ENCODE assay signal across 8 mouse cellular contexts in genomic region chr9:21463766-21464564, GRCm38 (mm10). TPM values are rescaled to one million over a fixed set of nuclear protein-coding genes. Genes with fewer than 3 reads are reported as not detected.
DNase-seq lines count a peak whose midpoint lies in the region; ATAC-seq and TF ChIP-seq lines count a peak whose summit lies in the region.

No protein-coding gene starts in this region.

- 82% methylated on average over 3 of the region's 3 CpGs for WGBS in heart, embryonic 10.5 days
- WGBS in lung, postnatal 0 days = 69% methylated on average over 3 of the region's 3 CpGs
- WGBS in heart, postnatal 0 days = 59% methylated on average over 3 of the region's 3 CpGs
- WGBS in midbrain, embryonic 13.5 days = 93% methylated on average over 3 of the region's 3 CpGs

- no peak overlapping the region for H3K4me3 ChIP-seq in heart, embryonic 10.5 days
- no peak overlapping the region for H3K4me3 ChIP-seq in lung, postnatal 0 days (ENCODE audit: low read depth, low read length)
- H3K4me3 ChIP-seq in heart, postnatal 0 days (ENCODE audit: low read depth, low read length) = no peak overlapping the region
- no peak overlapping the region for H3K4me3 ChIP-seq in midbrain, embryonic 13.5 days (replicated peaks)

- peaks cover 28% of the 10 kb centered on the region for H3K4me1 ChIP-seq in heart, embryonic 10.5 days
- peaks cover 4% of the 10 kb centered on the region; the same call in 1 of the 2 replicates for H3K4me1 ChIP-seq in lung, postnatal 0 days (ENCODE audit: insufficient read depth, low read depth, low read length)
- H3K4me1 ChIP-seq in heart, postnatal 0 days (ENCODE audit: control insufficient read depth, insufficient read depth) = peaks cover 23% of the 10 kb centered on the region
- H3K4me1 ChIP-seq in midbrain, embryonic 13.5 days (replicated peaks) = no peaks in the 10 kb centered on the region

- TF ChIP-seq EP300 in lung, postnatal 0 days (IDR thresholded peaks at IDR 0.05) = no peak
- no peak for TF ChIP-seq EP300 in heart, postnatal 0 days (IDR thresholded peaks at IDR 0.05; ENCODE audit: low read depth)

- ATAC-seq in lung, postnatal 0 days = no peak
- no peak for ATAC-seq in heart, postnatal 0 days (ENCODE audit: insufficient read depth, low read depth)
- ATAC-seq in midbrain, embryonic 13.5 days = no peak

- peak overlapping the region; percentile 83 for H3K27ac ChIP-seq in heart, embryonic 10.5 days
- H3K27ac ChIP-seq in lung, postnatal 0 days (ENCODE audit: low read length) = peak overlapping the region; percentile 47; the same call in 1 of the 2 replicates
- peak overlapping the region; percentile 93 for H3K27ac ChIP-seq in heart, postnatal 0 days (ENCODE audit: low read depth)
- no peak overlapping the region for H3K27ac ChIP-seq in midbrain, embryonic 13.5 days

- no peaks in the 10 kb centered on the region for H3K9me3 ChIP-seq in heart, embryonic 10.5 days
- H3K9me3 ChIP-seq in lung, postnatal 0 days (ENCODE audit: low read length) = no peaks in the 10 kb centered on the region
- H3K9me3 ChIP-seq in heart, postnatal 0 days (replicated peaks; ENCODE audit: control insufficient read depth, low read length) = no peaks in the 10 kb centered on the region
- H3K9me3 ChIP-seq in midbrain, embryonic 13.5 days = no peaks in the 10 kb centered on the region

- H3K36me3 ChIP-seq in heart, embryonic 10.5 days = peaks cover 49% of the 10 kb centered on the region
- peaks cover 19% of the 10 kb centered on the region for H3K36me3 ChIP-seq in lung, postnatal 0 days (ENCODE audit: insufficient read depth, low read length)
- peaks cover 35% of the 10 kb centered on the region for H3K36me3 ChIP-seq in heart, postnatal 0 days (replicated peaks; ENCODE audit: control insufficient read depth, insufficient read depth, low read length)
- H3K36me3 ChIP-seq in midbrain, embryonic 13.5 days = peaks cover 51% of the 10 kb centered on the region

- H3K9ac ChIP-seq in lung, postnatal 0 days (replicated peaks; ENCODE audit: low read depth) = no peak overlapping the region
- no peak overlapping the region for H3K9ac ChIP-seq in heart, postnatal 0 days (replicated peaks; ENCODE audit: low read depth, low read length)
- no peak overlapping the region for H3K9ac ChIP-seq in midbrain, embryonic 13.5 days (replicated peaks)

- no peaks in the 10 kb centered on the region for H3K27me3 ChIP-seq in heart, embryonic 10.5 days (ENCODE audit: insufficient read depth, poor library complexity, severe bottlenecking)
- H3K27me3 ChIP-seq in lung, postnatal 0 days (replicated peaks; ENCODE audit: insufficient read depth, low read length) = no peaks in the 10 kb centered on the region
- H3K27me3 ChIP-seq in heart, postnatal 0 days (ENCODE audit: control insufficient read depth, insufficient read depth, low read length) = no peaks in the 10 kb centered on the region
- no peaks in the 10 kb centered on the region for H3K27me3 ChIP-seq in midbrain, embryonic 13.5 days

- intact Hi-C loops in heart, postnatal 36 days (cut with DNase I) = loop anchor here (2.0 kb wide), 1 partner anchor 35 kb away; no protein-coding TSS in a partner anchor

- no peak for TF ChIP-seq CTCF in lung, postnatal 0 days (IDR thresholded peaks at IDR 0.05)
- TF ChIP-seq CTCF in heart, postnatal 0 days (IDR thresholded peaks at IDR 0.05; ENCODE audit: low read depth) = no peak

- H3K4me2 ChIP-seq in lung, postnatal 0 days (replicated peaks; ENCODE audit: low read depth, low read length) = no peak overlapping the region
- 0 out of 2 replicates have a peak overlapping the region, but pooled peaks have one; percentile 8 for H3K4me2 ChIP-seq in heart, postnatal 0 days (ENCODE audit: low read depth, low read length)
- H3K4me2 ChIP-seq in midbrain, embryonic 13.5 days (replicated peaks) = no peak overlapping the region

- DNase-seq in heart, embryonic 10.5 days (ENCODE audit: low spot score) = no peak
- DNase-seq in heart, postnatal 36 days = no peak
- DNase-seq in lung, postnatal 0 days (ENCODE audit: low spot score) = no peak
- DNase-seq in lung, postnatal 25 days (ENCODE audit: low spot score) = no peak
- peak; percentile 77 for DNase-seq in brain, adult 2 months (ENCODE audit: low read depth, low spot score)
- no peak for DNase-seq in heart, postnatal 0 days (ENCODE audit: low spot score)
- no peak for DNase-seq in gastrocnemius, adult 18-20 months (ENCODE audit: low spot score)

RNA-seq across cellular contexts. Expression of gene Dnm2, which starts 39.3 kb away (rescaled TPM):
- polyA plus RNA-seq in heart, embryonic 10.5 days (2016; fragmentation: Nextera tagmentation; extraction: Ambion mirVana) = 81.6 and 92.1 TPM in 2 replicates
- 10 to 100 TPM; 63.9 to 72.4 TPM for total RNA-seq in heart, postnatal 36 days (2021)
- 79.8 and 81.1 TPM in 2 replicates for polyA plus RNA-seq in lung, postnatal 0 days (2015; fragmentation: Nextera tagmentation; extraction: Ambion mirVana)
- total RNA-seq in heart, postnatal 0 days (2014; rRNA removed; ENCODE audit: low replicate concordance) = 78.3 and 95.8 TPM in 2 replicates
- polyA plus RNA-seq in heart, postnatal 0 days (2015; fragmentation: Nextera tagmentation; extraction: Ambion mirVana) = 56.8 and 61.1 TPM in 2 replicates
- 10 to 100 TPM; 37.0 to 38.6 TPM for total RNA-seq in gastrocnemius, adult 18-20 months (2021)
- 66.9 and 71.8 TPM in 2 replicates for polyA plus RNA-seq in midbrain, embryonic 13.5 days (2015; fragmentation: Nextera tagmentation; extraction: Ambion mirVana)

RNA-seq across cellular contexts. Expression of gene Tmed1, which starts 46.1 kb away (rescaled TPM):
- 119 and 134 TPM in 2 replicates for polyA plus RNA-seq in heart, embryonic 10.5 days (2016; fragmentation: Nextera tagmentation; extraction: Ambion mirVana)
- 10 to 100 TPM; 44.9 to 46.9 TPM for total RNA-seq in heart, postnatal 36 days (2021)
- polyA plus RNA-seq in lung, postnatal 0 days (2015; fragmentation: Nextera tagmentation; extraction: Ambion mirVana) = 60.8 and 71.3 TPM in 2 replicates
- total RNA-seq in heart, postnatal 0 days (2014; rRNA removed; ENCODE audit: low replicate concordance) = 70.5 and 99.3 TPM in 2 replicates
- 83.7 and 89.1 TPM in 2 replicates for polyA plus RNA-seq in heart, postnatal 0 days (2015; fragmentation: Nextera tagmentation; extraction: Ambion mirVana)
- total RNA-seq in gastrocnemius, adult 18-20 months (2021) = 10 to 100 TPM; 31.6 to 32.7 TPM
- 57.2 and 60.3 TPM in 2 replicates for polyA plus RNA-seq in midbrain, embryonic 13.5 days (2015; fragmentation: Nextera tagmentation; extraction: Ambion mirVana)

RNA-seq across cellular contexts. Expression of gene Qtrt1, which starts 52.3 kb away (rescaled TPM):
- 38.9 and 51.3 TPM in 2 replicates for polyA plus RNA-seq in heart, embryonic 10.5 days (2016; fragmentation: Nextera tagmentation; extraction: Ambion mirVana)
- 1 to 10 TPM; 8.0 to 9.5 TPM for total RNA-seq in heart, postnatal 36 days (2021)
- 17.4 and 20.6 TPM in 2 replicates for polyA plus RNA-seq in lung, postnatal 0 days (2015; fragmentation: Nextera tagmentation; extraction: Ambion mirVana)
- 34.3 and 39.7 TPM in 2 replicates for total RNA-seq in heart, postnatal 0 days (2014; rRNA removed; ENCODE audit: low replicate concordance)
- 15.5 and 15.6 TPM in 2 replicates for polyA plus RNA-seq in heart, postnatal 0 days (2015; fragmentation: Nextera tagmentation; extraction: Ambion mirVana)
- total RNA-seq in gastrocnemius, adult 18-20 months (2021) = 1 to 10 TPM; 5.8 to 6.3 TPM
- polyA plus RNA-seq in midbrain, embryonic 13.5 days (2015; fragmentation: Nextera tagmentation; extraction: Ambion mirVana) = 52.3 and 53.0 TPM in 2 replicates
